ENCODE assay signal across 15 mouse cellular contexts in genomic region chr7:79287226-79287625, GRCm38 (mm10). TPM values are rescaled to one million over a fixed set of nuclear protein-coding genes. Genes with fewer than 3 reads are reported as not detected.
A peak's percentile ranks its signal among the peaks of the same experiment; 100 is the strongest.
DNase-seq lines count a peak whose midpoint lies in the region; ATAC-seq and TF ChIP-seq lines count a peak whose summit lies in the region.
"Had no signal": no experiment of that assay in that cellular context is flagged by ENCODE, and none has a peak within 500 bp of the region (broad histone marks: within the 10 kb centered on the region; RNA-seq: fewer than 3 reads in every experiment).

No protein-coding gene starts in this region.

- TF ChIP-seq CTCF in left cerebral cortex, adult 2 months (IDR thresholded peaks at IDR 0.05), result no peak

- H3K36me3 ChIP-seq in liver, embryonic 16.5 days (ENCODE audit: control insufficient read depth, insufficient read depth), result no peaks in the 10 kb centered on the region

- no peak for DNase-seq in left cerebral cortex, adult 2 months (ENCODE audit: extremely low spot score in 1 of 2, low spot score in 2 of 2)
- no peak for DNase-seq in left cerebral cortex, adult 18-20 months (ENCODE audit: low spot score in 2 of 2)
- no peak for DNase-seq in testis, postnatal 10 days (ENCODE audit: low spot score)
- no peak for DNase-seq in yolk sac, embryonic 10.5 days (ENCODE audit: low spot score)
- DNase-seq: cerebellum, adult 9-11 months; gastrocnemius, postnatal 10 days; right cerebral cortex, postnatal 14 days; thymus, postnatal 4 days had no signal

- H3K27me3 ChIP-seq in liver, embryonic 16.5 days (ENCODE audit: control insufficient read depth, insufficient read depth, low read depth, low read length), result no peaks in the 10 kb centered on the region
- H3K27me3 ChIP-seq: megakaryocyte, embryonic 14.5 days had no signal

- no peak overlapping the region for H3K9ac ChIP-seq in liver, embryonic 16.5 days (ENCODE audit: low read depth, low read length)

- no peak overlapping the region for H3K4me2 ChIP-seq in liver, embryonic 16.5 days (ENCODE audit: low read depth, low read length)

- peaks cover 55% of the 10 kb centered on the region for H3K4me1 ChIP-seq in liver, embryonic 16.5 days (ENCODE audit: control insufficient read depth, low read depth, low read length)

- 51% methylated on average over 6 of the region's 6 CpGs for WGBS in liver, embryonic 16.5 days (ENCODE audit: insufficient replicate concordance)

- H3K9me3 ChIP-seq in liver, embryonic 16.5 days (replicated peaks; ENCODE audit: control insufficient read depth, low read length), result no peaks in the 10 kb centered on the region
- H3K9me3 ChIP-seq: embryonic facial prominence, embryonic 10.5 days; megakaryocyte, embryonic 14.5 days had no signal

- H3K27ac ChIP-seq in left cerebral cortex, adult 2 months, result peak overlapping the region; percentile 84
- no peak overlapping the region for H3K27ac ChIP-seq in liver, embryonic 16.5 days (ENCODE audit: low read length)
- H3K27ac ChIP-seq: embryonic facial prominence, embryonic 10.5 days had no signal

- peak; percentile 56; the same call in 1 of the 2 replicates for ATAC-seq in erythroblast, adult 5-6 weeks (replicated peaks; ENCODE audit: low FRiP score, poor library complexity, severe bottlenecking)
- peak; percentile 53 for ATAC-seq in liver, embryonic 16.5 days (ENCODE audit: low read depth)
- ATAC-seq in monocyte, adult 5-6 weeks (replicated peaks; ENCODE audit: insufficient number of reproducible peaks, low FRiP score, low TSS enrichment, poor library complexity, severe bottlenecking), result no peak
- ATAC-seq: midbrain, embryonic 16.5 days had no signal

- intact Hi-C loops in left cerebral cortex, adult 2 months (cut with DNase I), result no loop called here

- no peak overlapping the region for H3K4me3 ChIP-seq in left cerebral cortex, adult 2 months
- H3K4me3 ChIP-seq in liver, embryonic 16.5 days (ENCODE audit: low read depth, low read length), result no peak overlapping the region
- H3K4me3 ChIP-seq: embryonic facial prominence, embryonic 10.5 days; erythroblast, embryonic 14.5 days had no signal

RNA-seq across cellular contexts. Expression of gene Abhd2, which starts 14.2 kb away (rescaled TPM):
- total RNA-seq in left cerebral cortex, adult 2 months (2021), result 100 to 1,000 TPM; 103 to 116 TPM
- total RNA-seq in left cerebral cortex, adult 18-20 months (2021), result 10 to 100 TPM; 87.3 to 92.1 TPM
- total RNA-seq in erythroblast, adult 5-6 weeks (2015; ENCODE audit: low replicate concordance), result 19.0 and 19.6 TPM in 2 replicates
- total RNA-seq in erythroblast, adult 5-6 weeks (2017; ENCODE audit: low replicate concordance), result 12.1 and 14.9 TPM in 2 replicates
- polyA plus RNA-seq in liver, embryonic 16.5 days (2015; fragmentation: Nextera tagmentation; extraction: Ambion mirVana), result 13.1 and 14.4 TPM in 2 replicates
- 39.9 to 69.6 TPM (median 41.0 TPM) in 3 replicates for total RNA-seq in monocyte, adult 5-6 weeks (2017)
